Mouse (Mus musculus): ENCODE measurements at regions not wholly inside any gene's neighbourhood (a gene's known extent, or its start where the extent isn't known, plus 50 kb on each side); places are given as distances from the start of the nearest gene placed in this dataset.

DNA sequence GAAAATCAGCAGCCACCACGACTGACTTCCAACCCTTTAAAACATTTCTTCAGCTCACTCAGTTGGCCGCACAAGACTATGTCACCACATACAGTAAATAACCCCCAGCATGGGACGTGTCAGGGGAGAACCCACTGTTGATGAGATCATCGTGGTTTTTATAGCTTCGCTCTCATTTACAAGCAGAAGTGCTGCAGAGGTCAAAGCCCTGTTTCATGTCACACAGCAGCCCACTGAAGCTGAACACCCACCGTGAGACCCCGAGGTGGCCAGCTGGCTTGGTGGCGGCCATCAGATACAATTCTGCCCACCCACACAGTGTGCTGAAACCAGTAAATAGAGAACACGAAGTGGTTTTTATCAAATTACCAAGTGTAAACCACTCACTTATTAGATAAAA lies 503.7 kb downstream of the Fat4 start:
- no peaks in the 10 kb centered on the region for H3K27me3 ChIP-seq (ENCODE audit: insufficient read depth, low read length)
- H3K4me3 ChIP-seq (ENCODE audit: low read length), result no peak overlapping the region
- 12% methylated on average over 9 of the region's 9 CpGs for WGBS
- no peaks in the 10 kb centered on the region for H3K9me3 ChIP-seq (ENCODE audit: low read length)
- no peak overlapping the region for H3K4me2 ChIP-seq (replicated peaks; ENCODE audit: low read depth, low read length)
- H3K36me3 ChIP-seq (ENCODE audit: insufficient read depth, low read length), result no peaks in the 10 kb centered on the region
- no peak overlapping the region for H3K9ac ChIP-seq (replicated peaks; ENCODE audit: low read length)
- no peak overlapping the region for H3K27ac ChIP-seq (ENCODE audit: low read length)
- ATAC-seq (ENCODE audit: low FRiP score, low TSS enrichment), result peak; percentile 70
- peaks cover 9% of the 10 kb centered on the region; the same call in 1 of the 2 replicates for H3K4me1 ChIP-seq (ENCODE audit: insufficient read depth, low read length)

DNA sequence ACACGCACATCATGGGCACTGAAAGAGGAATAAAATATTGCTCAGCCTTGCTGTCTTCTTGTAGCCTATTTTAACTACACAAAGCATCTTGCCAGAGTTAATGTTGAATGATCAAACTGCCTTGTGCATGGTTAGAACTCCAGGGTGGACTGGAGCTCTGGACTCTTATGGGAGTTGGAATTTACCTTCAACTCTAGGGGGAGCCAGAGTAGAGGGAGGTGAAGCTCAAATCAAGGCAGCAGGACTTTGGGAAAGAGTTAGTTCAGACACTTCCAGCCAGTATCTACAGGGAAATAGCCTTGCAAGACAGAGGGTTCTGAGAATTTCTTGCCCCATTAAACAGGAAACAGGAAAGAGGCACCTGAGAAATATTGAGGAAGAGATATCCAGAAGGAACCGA lies 505.3 kb downstream of the Fat4 start:
- no peak overlapping the region for H3K9ac ChIP-seq (replicated peaks; ENCODE audit: low read length)
- H3K4me3 ChIP-seq (ENCODE audit: low read length), result no peak overlapping the region
- no peaks in the 10 kb centered on the region for H3K36me3 ChIP-seq (ENCODE audit: insufficient read depth, low read length)
- no peaks in the 10 kb centered on the region for H3K9me3 ChIP-seq (ENCODE audit: low read length)
- no peak for ATAC-seq (ENCODE audit: low FRiP score, low TSS enrichment)
- no peak overlapping the region for H3K4me2 ChIP-seq (replicated peaks; ENCODE audit: low read depth, low read length)
- peaks cover 9% of the 10 kb centered on the region; the same call in 1 of the 2 replicates for H3K4me1 ChIP-seq (ENCODE audit: insufficient read depth, low read length)
- H3K27me3 ChIP-seq (ENCODE audit: insufficient read depth, low read length), result no peaks in the 10 kb centered on the region
- WGBS, result 46% methylated on average over 2 of the region's 2 CpGs
- no peak overlapping the region for H3K27ac ChIP-seq (ENCODE audit: low read length)

DNA sequence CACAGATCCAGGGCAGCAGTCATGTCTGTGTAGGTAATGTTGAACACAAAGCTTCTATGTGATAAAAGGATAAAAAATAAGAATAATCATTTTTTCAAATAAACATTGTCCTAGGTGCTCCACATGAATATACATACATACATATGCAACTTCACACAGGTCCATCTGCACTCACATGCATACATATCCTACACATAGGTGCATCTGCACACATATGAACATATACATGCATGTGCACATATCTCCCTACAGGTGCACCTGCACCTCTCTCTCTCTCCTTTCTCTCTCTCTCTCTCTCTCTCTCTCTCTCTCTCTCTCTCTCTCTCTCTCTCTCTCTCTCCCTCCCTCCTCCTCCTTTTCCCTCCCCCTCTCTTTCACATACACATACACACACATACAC lies 509.9 kb downstream of the Fat4 start:
- H3K4me1 ChIP-seq (ENCODE audit: insufficient read depth, low read length), result peaks cover 6% of the 10 kb centered on the region; the same call in 1 of the 2 replicates
- no peak overlapping the region for H3K9ac ChIP-seq (replicated peaks; ENCODE audit: low read length)
- no peak overlapping the region for H3K4me3 ChIP-seq (ENCODE audit: low read length)
- no peak overlapping the region for H3K27ac ChIP-seq (ENCODE audit: low read length)
- no peaks in the 10 kb centered on the region for H3K27me3 ChIP-seq (ENCODE audit: insufficient read depth, low read length)
- no peak for ATAC-seq (ENCODE audit: low FRiP score, low TSS enrichment)
- H3K4me2 ChIP-seq (replicated peaks; ENCODE audit: low read depth, low read length), result no peak overlapping the region
- no peaks in the 10 kb centered on the region for H3K9me3 ChIP-seq (ENCODE audit: low read length)
- H3K36me3 ChIP-seq (ENCODE audit: insufficient read depth, low read length), result no peaks in the 10 kb centered on the region

DNA sequence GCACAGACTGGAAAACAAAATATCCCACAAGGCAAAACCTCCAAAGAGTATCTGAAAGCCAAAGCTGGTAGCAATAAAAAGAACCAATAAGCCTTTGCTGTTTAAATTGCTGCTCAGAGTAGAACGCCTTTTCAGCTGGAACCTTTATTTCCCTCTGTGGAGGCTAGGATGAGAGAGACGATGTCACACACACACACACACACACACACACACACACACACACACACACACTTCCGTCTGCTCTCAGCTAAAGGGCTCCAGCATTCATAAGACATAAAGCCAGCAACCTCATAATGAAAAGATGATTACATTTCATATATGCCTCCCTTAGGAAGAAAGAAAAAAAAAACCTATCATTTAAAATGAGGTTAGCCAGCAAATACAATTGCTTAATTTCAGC lies 510.5 kb downstream of the Fat4 start:
- ATAC-seq (ENCODE audit: low FRiP score, low TSS enrichment), result no peak
- Histone ChIP-seq H3K9ac (replicated peaks; ENCODE audit: low read length) (no peak overlapping the region), H3K9me3 (ENCODE audit: low read length) (no peaks in the 10 kb centered on the region), H3K4me2 (replicated peaks; ENCODE audit: low read depth, low read length) (no peak overlapping the region), H3K36me3 (ENCODE audit: insufficient read depth, low read length) (no peaks in the 10 kb centered on the region), H3K27ac (ENCODE audit: low read length) (no peak overlapping the region), H3K27me3 (ENCODE audit: insufficient read depth, low read length) (no peaks in the 10 kb centered on the region), H3K4me3 (ENCODE audit: low read length) (no peak overlapping the region), H3K4me1 (ENCODE audit: insufficient read depth, low read length) (peaks cover 5% of the 10 kb centered on the region; the same call in 1 of the 2 replicates)
- 74% methylated on average over 3 of the region's 3 CpGs for WGBS

DNA sequence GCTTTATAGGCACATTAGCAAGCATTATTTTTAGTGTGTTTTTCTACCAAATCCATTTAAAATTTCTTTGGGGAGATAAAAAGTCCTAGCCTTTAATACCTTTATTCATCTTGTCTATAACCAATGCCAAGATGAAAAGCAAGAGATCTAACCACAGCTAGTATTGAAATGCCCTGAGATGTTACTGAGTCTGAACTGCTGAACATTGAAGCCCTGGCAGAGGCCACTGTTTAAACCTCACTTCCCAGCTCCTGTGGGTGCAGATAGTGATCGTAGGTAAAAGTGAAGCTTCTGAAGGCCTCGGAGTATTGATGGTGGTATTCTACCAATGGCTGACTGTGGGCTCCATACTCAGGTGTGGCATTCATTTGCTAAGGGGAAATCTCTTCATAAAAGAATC lies 510.9 kb downstream of the Fat4 start:
- Histone ChIP-seq H3K4me2 (replicated peaks; ENCODE audit: low read depth, low read length) (no peak overlapping the region), H3K27me3 (ENCODE audit: insufficient read depth, low read length) (no peaks in the 10 kb centered on the region), H3K36me3 (ENCODE audit: insufficient read depth, low read length) (no peaks in the 10 kb centered on the region), H3K27ac (ENCODE audit: low read length) (no peak overlapping the region), H3K4me1 (ENCODE audit: insufficient read depth, low read length) (peaks cover under 1% of the 10 kb centered on the region; the same call in 1 of the 2 replicates), H3K4me3 (ENCODE audit: low read length) (no peak overlapping the region), H3K9ac (replicated peaks; ENCODE audit: low read length) (no peak overlapping the region), H3K9me3 (ENCODE audit: low read length) (no peaks in the 10 kb centered on the region)
- no peak for ATAC-seq (ENCODE audit: low FRiP score, low TSS enrichment)
- WGBS, result 96% methylated on average over 2 of the region's 2 CpGs

DNA sequence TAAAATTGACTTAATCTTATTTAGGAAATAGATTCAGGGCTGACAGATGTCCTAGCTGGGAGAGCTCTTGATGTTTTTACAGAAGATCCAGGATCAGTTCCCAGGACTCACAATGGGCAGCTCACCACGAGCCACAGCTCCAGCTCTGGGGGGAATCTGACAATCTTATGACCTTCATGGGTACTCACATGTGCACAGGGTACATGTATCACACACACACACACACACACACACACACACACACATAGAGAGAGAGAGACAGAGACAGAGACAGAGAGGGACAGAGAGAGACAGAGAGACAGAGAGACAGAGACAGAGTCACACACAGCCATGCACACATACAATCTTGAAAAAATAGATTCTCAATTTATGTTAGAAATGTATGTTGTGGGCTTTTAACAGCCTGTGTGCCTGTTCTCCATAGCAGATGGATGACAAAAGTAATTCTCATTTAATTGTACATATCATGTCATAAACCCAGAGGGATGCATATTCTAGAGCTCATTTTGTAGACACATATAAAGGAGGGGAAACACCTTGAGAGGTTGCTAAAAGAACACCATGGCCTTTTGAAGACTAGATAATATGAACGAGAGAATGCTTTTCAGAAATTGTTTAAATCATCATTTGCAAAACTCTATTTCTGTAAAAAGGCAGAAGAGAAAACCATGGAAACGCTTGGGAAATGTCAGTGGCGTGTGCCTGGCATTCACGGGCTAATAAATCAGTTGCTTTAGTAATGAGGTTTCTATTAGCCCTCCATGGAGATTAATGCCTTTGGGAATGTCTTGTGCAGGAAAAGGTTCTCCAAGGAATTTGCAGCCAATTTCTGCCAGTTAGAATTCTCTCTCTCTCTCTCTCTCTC lies 538.3 kb downstream of the Fat4 start:
- no peak for ATAC-seq (ENCODE audit: low FRiP score, low TSS enrichment)
- H3K4me2 ChIP-seq (replicated peaks; ENCODE audit: low read depth, low read length), result no peak overlapping the region
- 61% methylated on average over 5 of the region's 5 CpGs for WGBS
- no peaks in the 10 kb centered on the region for H3K27me3 ChIP-seq (ENCODE audit: insufficient read depth, low read length)
- H3K9ac ChIP-seq (replicated peaks; ENCODE audit: low read length), result no peak overlapping the region
- H3K36me3 ChIP-seq (ENCODE audit: insufficient read depth, low read length), result no peaks in the 10 kb centered on the region
- H3K27ac ChIP-seq (ENCODE audit: low read length), result no peak overlapping the region
- no peaks in the 10 kb centered on the region for H3K4me1 ChIP-seq (ENCODE audit: insufficient read depth, low read length)
- H3K9me3 ChIP-seq (ENCODE audit: low read length), result no peaks in the 10 kb centered on the region
- H3K4me3 ChIP-seq (ENCODE audit: low read length), result no peak overlapping the region

DNA sequence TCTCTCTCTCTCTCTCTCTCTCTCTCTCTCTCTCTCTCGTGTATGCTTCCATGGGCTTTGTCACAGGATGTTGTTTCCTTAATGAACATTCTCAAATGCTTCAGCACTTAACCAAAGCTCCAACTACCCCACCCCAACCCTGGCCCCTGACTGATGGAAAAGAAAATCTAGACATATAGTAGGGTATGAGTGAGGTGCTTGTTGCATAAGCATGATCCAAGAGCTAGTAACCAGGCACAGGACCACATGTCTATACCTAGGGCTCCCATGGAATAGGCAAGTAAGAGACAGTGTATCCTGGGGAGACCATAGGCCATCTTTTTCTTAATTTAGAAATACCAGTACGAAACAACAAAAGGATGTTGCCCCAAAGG lies 538.9 kb downstream of the Fat4 start:
- Histone ChIP-seq H3K27ac (ENCODE audit: low read length) (no peak overlapping the region), H3K4me3 (ENCODE audit: low read length) (no peak overlapping the region), H3K4me1 (ENCODE audit: insufficient read depth, low read length) (no peaks in the 10 kb centered on the region), H3K9ac (replicated peaks; ENCODE audit: low read length) (no peak overlapping the region), H3K36me3 (ENCODE audit: insufficient read depth, low read length) (no peaks in the 10 kb centered on the region), H3K4me2 (replicated peaks; ENCODE audit: low read depth, low read length) (no peak overlapping the region), H3K27me3 (ENCODE audit: insufficient read depth, low read length) (no peaks in the 10 kb centered on the region), H3K9me3 (ENCODE audit: low read length) (no peaks in the 10 kb centered on the region)
- WGBS, result 57% methylated on average over 2 of the region's 2 CpGs
- no peak for ATAC-seq (ENCODE audit: low FRiP score, low TSS enrichment)

DNA sequence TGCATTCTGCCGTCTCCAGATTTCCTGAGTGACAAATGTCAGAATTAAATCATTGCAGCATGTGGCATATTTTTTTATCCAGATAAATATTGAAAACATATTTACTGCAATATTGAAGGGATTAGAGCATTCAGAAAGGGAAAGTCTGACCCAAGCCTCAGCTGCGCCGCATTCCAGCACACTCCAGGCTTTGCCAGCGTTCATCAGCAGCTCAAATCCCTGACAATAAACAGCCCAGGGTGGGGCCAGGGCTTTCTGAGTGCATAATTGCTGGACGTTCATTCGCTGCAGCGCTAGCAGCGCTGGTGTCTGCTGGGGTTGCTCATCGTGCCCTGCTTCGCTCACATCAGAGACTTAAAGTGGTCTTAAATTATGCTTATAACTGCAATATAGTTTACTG lies 556.6 kb downstream of the Fat4 start:
- Histone ChIP-seq H3K4me2 (replicated peaks; ENCODE audit: low read depth, low read length) (no peak overlapping the region), H3K36me3 (ENCODE audit: insufficient read depth, low read length) (no peaks in the 10 kb centered on the region), H3K4me1 (ENCODE audit: insufficient read depth, low read length) (no peaks in the 10 kb centered on the region), H3K27ac (ENCODE audit: low read length) (no peak overlapping the region), H3K9ac (replicated peaks; ENCODE audit: low read length) (no peak overlapping the region), H3K4me3 (ENCODE audit: low read length) (no peak overlapping the region), H3K27me3 (ENCODE audit: insufficient read depth, low read length) (no peaks in the 10 kb centered on the region), H3K9me3 (ENCODE audit: low read length) (0 out of 2 replicates have a peak, but pooled peaks cover under 1% of the 10 kb centered on the region)
- ATAC-seq (ENCODE audit: low FRiP score, low TSS enrichment), result no peak
- WGBS, result 74% methylated on average over 10 of the region's 10 CpGs

DNA sequence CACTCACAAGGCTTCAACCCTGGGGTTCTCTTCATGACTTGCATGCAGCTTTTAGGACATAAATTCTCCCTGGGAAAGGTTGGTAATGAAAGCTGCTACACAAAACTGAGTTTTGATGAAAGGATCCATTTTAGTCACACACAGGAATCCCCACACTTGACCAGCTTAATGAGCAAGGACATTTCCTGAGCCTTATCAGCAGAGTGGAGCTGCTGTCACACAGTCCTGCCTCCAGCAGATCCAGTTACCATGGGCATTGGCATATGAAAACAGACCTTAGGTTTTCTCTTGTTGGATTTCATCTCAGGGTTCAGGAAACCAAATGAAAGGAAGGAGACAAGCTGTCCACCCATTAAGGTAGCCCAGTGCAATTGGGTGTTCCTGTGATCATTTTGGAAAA lies 568.9 kb downstream of the Fat4 start:
- H3K9me3 ChIP-seq (ENCODE audit: low read length), result no peaks in the 10 kb centered on the region
- H3K27me3 ChIP-seq (ENCODE audit: insufficient read depth, low read length), result no peaks in the 10 kb centered on the region
- no peak overlapping the region for H3K4me2 ChIP-seq (replicated peaks; ENCODE audit: low read depth, low read length)
- H3K27ac ChIP-seq (ENCODE audit: low read length), result no peak overlapping the region
- no peaks in the 10 kb centered on the region for H3K36me3 ChIP-seq (ENCODE audit: insufficient read depth, low read length)
- no peak overlapping the region for H3K4me3 ChIP-seq (ENCODE audit: low read length)
- H3K4me1 ChIP-seq (ENCODE audit: insufficient read depth, low read length), result peaks cover 5% of the 10 kb centered on the region; the same call in 1 of the 2 replicates
- peak; percentile 71; the same call in 1 of the 2 replicates for ATAC-seq (ENCODE audit: low FRiP score, low TSS enrichment)
- no peak overlapping the region for H3K9ac ChIP-seq (replicated peaks; ENCODE audit: low read length)

DNA sequence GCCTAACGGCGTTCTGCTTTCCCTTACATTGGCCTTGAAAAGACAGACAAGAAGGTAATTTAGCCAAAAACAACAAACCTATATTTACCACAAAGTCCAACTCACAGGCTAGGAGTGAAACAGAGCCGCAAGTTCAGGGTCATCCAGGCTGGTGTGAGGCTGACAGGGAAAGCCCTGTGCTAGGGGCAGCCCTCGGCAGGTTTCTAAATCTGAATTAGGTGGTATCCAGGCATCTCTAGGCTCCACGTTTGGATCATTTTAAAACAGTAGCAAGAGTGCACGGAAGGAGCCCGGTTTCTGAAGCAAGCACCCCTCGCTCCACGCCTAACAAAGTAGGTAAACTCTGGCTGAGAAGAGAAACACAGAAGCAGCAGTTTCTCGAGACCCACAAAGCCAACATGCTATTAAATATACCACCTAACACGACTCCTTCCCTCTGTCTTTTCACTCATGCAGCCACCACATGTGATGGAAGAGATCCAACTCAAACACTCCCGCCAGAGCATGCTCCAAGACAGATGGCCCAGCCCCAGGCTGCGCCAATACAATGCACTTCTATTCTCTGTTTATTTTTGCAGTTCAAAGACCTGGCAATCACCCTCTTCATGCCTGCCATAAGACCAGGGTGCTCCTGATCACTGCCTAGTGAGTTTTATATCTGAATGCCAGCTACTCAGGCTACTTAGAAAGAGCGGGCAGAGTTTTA lies 573.6 kb downstream of the Fat4 start:
- H3K27ac ChIP-seq (ENCODE audit: low read length), result peak overlapping the region; percentile 61; the same call in 1 of the 2 replicates
- H3K4me3 ChIP-seq (ENCODE audit: low read length), result no peak overlapping the region
- H3K9ac ChIP-seq (replicated peaks; ENCODE audit: low read length), result no peak overlapping the region
- peak overlapping the region; percentile 37; the same call in 1 of the 2 replicates for H3K4me2 ChIP-seq (replicated peaks; ENCODE audit: low read depth, low read length)
- H3K27me3 ChIP-seq (ENCODE audit: insufficient read depth, low read length), result no peaks in the 10 kb centered on the region
- no peak for ATAC-seq (ENCODE audit: low FRiP score, low TSS enrichment)
- no peaks in the 10 kb centered on the region for H3K36me3 ChIP-seq (ENCODE audit: insufficient read depth, low read length)
- H3K9me3 ChIP-seq (ENCODE audit: low read length), result no peaks in the 10 kb centered on the region
- WGBS, result 50% methylated on average over 14 of the region's 14 CpGs
- H3K4me1 ChIP-seq (ENCODE audit: insufficient read depth, low read length), result peaks cover 5% of the 10 kb centered on the region; the same call in 1 of the 2 replicates
